Mouse (Mus musculus): Measurements from ENCODE around the gene Wipf2.

Wipf2 gene

DNA sequence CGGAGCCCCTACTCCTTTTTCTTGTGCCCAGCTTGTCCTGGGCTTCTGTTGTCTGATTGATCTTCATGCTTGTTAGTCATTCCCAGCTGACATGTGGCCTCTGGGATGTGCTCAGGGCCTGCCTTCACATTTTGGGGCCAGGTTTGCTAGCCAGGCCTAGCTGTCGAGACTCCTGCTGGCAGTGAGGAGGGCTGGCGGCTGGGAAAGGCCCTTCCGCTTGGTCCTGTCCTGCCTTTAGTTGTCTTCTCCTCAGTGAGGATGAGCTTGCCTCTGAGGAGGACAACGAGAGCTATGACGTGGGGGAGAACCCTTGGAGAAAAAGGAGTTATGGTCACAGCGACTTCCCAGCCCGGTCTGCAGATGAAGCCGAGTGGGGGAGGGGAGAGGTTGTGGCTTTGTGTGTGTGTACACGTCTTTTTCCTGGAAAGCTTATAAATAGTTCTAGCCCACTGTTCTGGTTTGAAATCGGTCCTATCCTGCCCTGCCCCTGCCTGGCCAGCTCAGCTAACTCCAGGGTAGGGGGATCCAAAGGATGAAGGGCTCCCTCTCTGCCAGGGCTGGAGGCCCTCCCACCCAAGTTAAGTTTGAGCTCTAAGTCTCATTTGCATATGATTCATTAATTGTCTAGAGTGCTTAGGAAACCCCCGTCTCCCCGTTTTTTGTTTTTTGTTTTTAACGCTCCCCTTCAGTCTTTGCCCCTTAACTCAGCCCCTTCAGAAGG, 80.5 kb downstream of the Wipf2 start:
- no peak for DNase-seq (ENCODE audit: low read depth, low spot score)

GRCm38 (mm10) chr11:98944897-98945604, 81.6 kb downstream of the Wipf2 start:
- DNase-seq (ENCODE audit: low read depth, low spot score): no peak

DNA sequence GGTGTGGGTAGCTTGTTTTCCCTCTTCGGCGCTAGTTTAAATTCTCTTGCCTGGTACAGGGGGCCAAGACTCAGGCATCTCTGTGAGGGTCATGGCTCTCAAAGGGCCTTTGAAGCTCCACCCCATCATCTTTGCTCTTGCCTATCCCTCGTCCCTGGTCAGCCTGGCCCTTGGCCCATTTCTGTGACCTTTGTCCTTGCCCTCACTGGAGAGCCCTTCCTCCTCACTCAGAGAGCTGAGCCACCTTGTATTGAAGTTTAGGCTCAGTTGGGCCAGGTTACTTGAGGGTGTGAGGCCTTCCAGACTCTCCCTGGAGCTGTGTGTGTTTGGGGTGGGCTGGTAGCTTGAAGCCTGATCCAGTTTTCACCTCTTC, 82.2 kb downstream of the Wipf2 start:
- DNase-seq (ENCODE audit: low read depth, low spot score): no peak

GRCm38 (mm10) chr11:98947969-98948569, 84.6 kb downstream of the Wipf2 start:
- no peak for DNase-seq (ENCODE audit: low read depth, low spot score)

DNA sequence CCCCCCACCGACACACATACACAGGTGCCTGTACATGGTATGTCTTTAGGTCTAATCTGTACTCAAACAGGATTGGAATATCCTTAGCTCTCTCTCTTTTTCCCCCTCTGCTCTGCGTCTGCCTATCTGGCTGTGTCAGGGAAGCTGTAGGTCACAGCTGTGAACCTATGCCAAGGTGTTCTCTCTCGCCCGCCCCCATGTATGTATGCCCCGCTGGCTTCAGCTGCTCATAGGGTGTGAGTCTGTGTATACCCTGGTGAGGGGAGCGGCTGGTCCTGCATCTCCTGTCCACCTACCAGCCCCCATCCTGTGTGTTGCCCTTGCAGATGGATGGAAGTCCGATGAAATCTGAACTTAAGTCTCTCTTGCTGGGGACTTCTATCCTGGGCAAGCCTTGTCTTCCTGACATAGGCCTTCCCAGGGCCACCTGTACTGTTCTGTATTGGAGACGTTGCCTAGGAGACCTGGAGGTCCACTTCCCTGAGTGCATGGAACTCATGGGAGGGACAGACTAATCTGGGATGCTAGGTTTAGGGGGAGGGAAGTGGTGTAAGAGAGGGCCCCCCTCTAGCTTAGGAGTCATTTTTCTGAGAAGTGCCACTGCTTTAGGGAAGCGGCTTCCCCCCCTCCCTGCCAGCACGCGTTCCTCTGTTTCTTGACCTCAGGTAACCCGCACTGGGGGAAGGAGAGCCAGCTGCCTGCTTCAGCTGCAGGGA, 86.0 kb downstream of the Wipf2 start:
- no peak for DNase-seq (ENCODE audit: low read depth, low spot score)

- DNase-seq (ENCODE audit: low read depth, low spot score): no peak
Measured at GRCm38 (mm10) chr11:98949958-98950460, 86.6 kb downstream of the Wipf2 start.

GRCm38 (mm10) chr11:98950484-98950883, 87.0 kb downstream of the Wipf2 start:
- DNase-seq (ENCODE audit: low read depth, low spot score): no peak

GRCm38 (mm10) chr11:98951026-98951906, 87.8 kb downstream of the Wipf2 start:
- no peak for DNase-seq (ENCODE audit: low read depth, low spot score)

DNA sequence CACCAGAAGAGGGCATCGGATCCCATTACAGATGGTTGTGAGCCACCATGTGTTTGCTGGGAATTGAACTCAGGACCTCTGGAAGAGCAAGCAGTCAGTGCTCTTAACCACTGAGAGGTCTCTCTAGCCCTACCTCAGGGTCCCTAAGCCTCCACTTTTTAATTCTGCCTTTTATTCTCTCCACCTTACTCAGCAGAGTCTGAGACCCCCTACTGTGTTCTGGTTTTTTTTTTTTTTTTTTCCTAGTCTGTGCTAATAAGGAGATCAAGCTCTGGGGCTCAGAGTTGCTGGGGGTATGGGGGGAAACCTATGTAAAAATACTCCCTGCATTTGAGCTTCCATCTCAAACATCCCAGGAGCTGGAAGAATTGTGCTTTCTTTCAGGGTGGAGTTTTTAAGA, 88.7 kb downstream of the Wipf2 start:
- no peak for DNase-seq (ENCODE audit: low read depth, low spot score)

DNA sequence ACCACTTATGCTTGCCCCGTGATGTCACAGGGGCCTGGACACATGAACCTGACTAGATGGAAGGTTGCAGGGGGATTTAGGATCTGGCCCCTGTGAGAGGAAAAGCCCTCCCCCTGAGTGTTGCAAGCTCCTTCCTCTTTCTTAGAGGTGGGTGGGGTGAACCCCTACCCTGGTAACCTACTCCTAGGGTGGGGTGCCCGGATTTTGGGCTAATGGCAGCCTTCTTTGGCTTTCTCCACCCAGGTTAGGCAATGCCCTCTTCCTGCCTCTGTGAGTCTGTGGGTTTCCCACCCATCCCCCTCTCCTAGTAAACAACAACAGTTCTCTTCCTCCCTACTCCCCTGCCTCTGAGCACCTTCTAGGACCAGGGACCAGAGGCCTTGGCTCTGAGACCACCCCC, 89.3 kb downstream of the Wipf2 start:
- DNase-seq (ENCODE audit: low read depth, low spot score): no peak

DNA sequence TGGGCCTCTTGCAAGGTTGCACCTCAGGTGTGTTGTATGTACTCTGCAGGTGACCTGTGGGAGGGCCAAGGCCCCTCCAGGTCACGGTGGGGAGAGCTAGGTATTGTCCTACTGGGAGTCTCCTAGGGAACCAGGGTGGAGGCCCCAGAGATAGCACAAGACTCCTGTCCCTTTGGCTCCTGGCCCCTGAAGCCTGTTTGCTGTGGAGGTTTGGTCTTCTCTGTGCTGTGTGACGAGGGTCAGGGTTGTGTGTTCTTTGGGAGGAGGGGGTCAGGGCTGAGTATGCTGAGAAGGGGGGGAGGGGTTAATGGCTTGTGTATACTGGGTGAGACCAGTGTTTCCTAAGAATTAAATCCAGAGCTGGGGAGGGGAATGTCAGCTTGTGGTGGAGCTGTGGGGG, 89.9 kb downstream of the Wipf2 start:
- DNase-seq (ENCODE audit: low read depth, low spot score): no peak

GRCm38 (mm10) chr11:98953835-98954320, 90.4 kb downstream of the Wipf2 start:
- DNase-seq (ENCODE audit: low read depth, low spot score): no peak

DNA sequence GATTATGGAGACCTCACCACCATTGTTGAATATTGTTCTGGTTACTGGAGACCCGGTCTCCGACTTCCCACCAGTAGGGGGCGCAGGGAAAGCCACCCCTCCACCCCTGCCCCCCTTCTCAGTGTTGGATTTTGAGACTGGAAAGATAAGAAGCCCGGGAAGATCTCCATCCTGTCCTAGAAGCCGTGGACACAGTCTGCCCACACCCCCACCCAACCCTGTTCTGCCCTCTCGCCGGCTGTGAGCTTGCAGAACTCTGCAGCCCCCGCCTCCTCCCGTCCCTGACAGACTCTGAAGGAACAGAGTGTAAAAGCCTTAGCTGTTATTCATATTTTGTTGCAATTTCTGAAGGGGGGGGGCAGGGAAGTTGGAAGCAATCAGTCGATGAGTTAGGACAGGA, 90.9 kb downstream of the Wipf2 start:
- no peak for DNase-seq (ENCODE audit: low read depth, low spot score)
